ENCODE assay signal across 8 mouse cellular contexts in genomic region chr8:27677143-27678106, GRCm38 (mm10).
DNase-seq lines count a peak whose midpoint lies in the region; ATAC-seq and TF ChIP-seq lines count a peak whose summit lies in the region.

No protein-coding gene starts in this region.

- no peaks in the 10 kb centered on the region for H3K4me1 ChIP-seq in lung, embryonic 14.5 days (ENCODE audit: insufficient read depth)
- no peaks in the 10 kb centered on the region for H3K4me1 ChIP-seq in lung, adult 2 months (ENCODE audit: control insufficient read depth, insufficient read depth, low read length)
- H3K4me1 ChIP-seq in hindbrain, embryonic 14.5 days (replicated peaks; ENCODE audit: control insufficient read depth, insufficient read depth, low read length) = peaks cover 7% of the 10 kb centered on the region
- H3K4me1 ChIP-seq in liver, embryonic 14.5 days (replicated peaks; ENCODE audit: control insufficient read depth in 2 of 2, insufficient read depth in 2 of 2, low read length in 1 of 2) = no peaks in the 10 kb centered on the region

- no peak for TF ChIP-seq POLR2A in lung, adult 2 months (IDR thresholded peaks at IDR 0.05; ENCODE audit: borderline replicate concordance, extremely low read depth, low read depth, low read length)

- TF ChIP-seq CTCF in lung, embryonic 14.5 days (IDR thresholded peaks at IDR 0.05; ENCODE audit: low read depth) = peak; percentile 80
- no peak for TF ChIP-seq CTCF in lung, adult 2 months (IDR thresholded peaks at IDR 0.05; ENCODE audit: insufficient read depth, low read length)
- peak; percentile 56 for TF ChIP-seq CTCF in liver, embryonic 14.5 days (IDR thresholded peaks at IDR 0.05; ENCODE audit: low read depth)

- 34% methylated on average over 13 of the region's 13 CpGs for WGBS in lung, embryonic 14.5 days
- WGBS in lung, adult 2 months = 35% methylated on average over 13 of the region's 13 CpGs
- 28% methylated on average over 13 of the region's 13 CpGs for WGBS in hindbrain, embryonic 14.5 days
- 32% methylated on average over 13 of the region's 13 CpGs for WGBS in liver, embryonic 14.5 days (ENCODE audit: insufficient replicate concordance)

- peak; percentile 56; the same call in 1 of the 2 replicates for ATAC-seq in lung, embryonic 14.5 days (ENCODE audit: insufficient read depth)
- ATAC-seq in hindbrain, embryonic 14.5 days (ENCODE audit: low FRiP score) = 0 out of 2 replicates have a peak, but pooled peaks have one; percentile 21
- no peak for ATAC-seq in liver, embryonic 14.5 days (ENCODE audit: insufficient read depth)
- no peak for ATAC-seq in inflammation-experienced regulatory T-cells, adult 6 months

- no peak for TF ChIP-seq EP300 in liver, embryonic 14.5 days (IDR thresholded peaks at IDR 0.05; ENCODE audit: low read depth)

- H3K36me3 ChIP-seq in lung, embryonic 14.5 days (ENCODE audit: insufficient read depth) = no peaks in the 10 kb centered on the region
- no peaks in the 10 kb centered on the region for H3K36me3 ChIP-seq in hindbrain, embryonic 14.5 days (replicated peaks; ENCODE audit: control insufficient read depth, insufficient read depth)
- H3K36me3 ChIP-seq in liver, embryonic 14.5 days (replicated peaks; ENCODE audit: control insufficient read depth, insufficient read depth, low read depth) = no peaks in the 10 kb centered on the region

- H3K4me3 ChIP-seq in lung, embryonic 14.5 days (ENCODE audit: low read depth, low read length) = no peak overlapping the region
- no peak overlapping the region for H3K4me3 ChIP-seq in lung, adult 2 months (replicated peaks; ENCODE audit: extremely low read depth, low read depth, low read length)
- H3K4me3 ChIP-seq in hindbrain, embryonic 14.5 days (replicated peaks; ENCODE audit: low read length) = no peak overlapping the region
- no peak overlapping the region for H3K4me3 ChIP-seq in liver, embryonic 14.5 days (ENCODE audit: insufficient read depth in 1 of 2, low read depth in 2 of 2, low read length in 2 of 2)

- H3K9ac ChIP-seq in lung, embryonic 14.5 days = no peak overlapping the region
- H3K9ac ChIP-seq in hindbrain, embryonic 14.5 days = no peak overlapping the region
- H3K9ac ChIP-seq in liver, embryonic 14.5 days (replicated peaks) = no peak overlapping the region

- no peaks in the 10 kb centered on the region for H3K9me3 ChIP-seq in lung, embryonic 14.5 days (ENCODE audit: low read depth, low read length)
- no peaks in the 10 kb centered on the region for H3K9me3 ChIP-seq in hindbrain, embryonic 14.5 days (ENCODE audit: control insufficient read depth, low read length)
- no peaks in the 10 kb centered on the region for H3K9me3 ChIP-seq in liver, embryonic 14.5 days (ENCODE audit: control insufficient read depth, low read length)

- H3K27ac ChIP-seq in lung, embryonic 14.5 days (ENCODE audit: low read depth) = no peak overlapping the region
- no peak overlapping the region for H3K27ac ChIP-seq in hindbrain, embryonic 14.5 days
- H3K27ac ChIP-seq in liver, embryonic 14.5 days = no peak overlapping the region

- peak; percentile 84 for DNase-seq in lung, embryonic 14.5 days
- no peak for DNase-seq in lung, adult 2 months
- DNase-seq in adipocyte (ENCODE audit: low spot score) = peak; percentile 62
- peak; percentile 39 for DNase-seq in embryo, embryonic 9.5 days (ENCODE audit: extremely low spot score)
- peak; percentile 79 for DNase-seq in hindbrain, embryonic 14.5 days (ENCODE audit: low spot score)
- peak in 2 of 3 experiments; percentile 4 to 10 for DNase-seq in liver, embryonic 14.5 days (ENCODE audit: low read depth in 3 of 3, low spot score in 3 of 3)
- peak; percentile 48 for DNase-seq in right cerebral cortex, adult 2 months (ENCODE audit: low spot score in 2 of 2)

- no peaks in the 10 kb centered on the region for H3K27me3 ChIP-seq in lung, embryonic 14.5 days (ENCODE audit: insufficient read depth, low read length)
- H3K27me3 ChIP-seq in hindbrain, embryonic 14.5 days (ENCODE audit: control insufficient read depth, insufficient read depth, low read length) = no peaks in the 10 kb centered on the region
- no peaks in the 10 kb centered on the region for H3K27me3 ChIP-seq in liver, embryonic 14.5 days (ENCODE audit: control insufficient read depth, insufficient read depth, low read length)

- H3K4me2 ChIP-seq in lung, embryonic 14.5 days = no peak overlapping the region
- peak overlapping the region; percentile 6; the same call in 1 of the 2 replicates for H3K4me2 ChIP-seq in hindbrain, embryonic 14.5 days (replicated peaks)
- H3K4me2 ChIP-seq in liver, embryonic 14.5 days (ENCODE audit: low read depth) = no peak overlapping the region

Comparison
In these comparisons a context has a peak if more than half of its experiments do, and no peak if none do; other contexts are left out.
1. ATAC-seq: peak in lung, embryonic 14.5 days (single experiment) and hindbrain, embryonic 14.5 days (single experiment); none in liver, embryonic 14.5 days (single experiment) and inflammation-experienced regulatory T-cells, adult 6 months (single experiment).